Mouse (Mus musculus): ENCODE results near the gene Cptp. TPM values are rescaled to one million over a fixed set of nuclear protein-coding genes. Genes with fewer than 3 reads are reported as not detected.

The Cptp gene
- polyA plus RNA-seq, 1 experiment from 2014 or later = 18.8 TPM

- peak within 1 kb of the TSS; percentile 93 for H3K4me2 ChIP-seq (replicated peaks; ENCODE audit: low read depth, low read length)
- ATAC-seq (ENCODE audit: low FRiP score, low TSS enrichment) = peak; percentile 93
- WGBS = under 1% methylated on average over 49 of the region's 49 CpGs
Measured at GRCm38 (mm10) chr4:155831205-155831766, 38.0 kb downstream of the Cptp start, which contains the start of gene Aurkaip1. Gene Aurkaip1 (plus strand): TSS chr4:155831272.

GRCm38 (mm10) chr4:155830596-155830995 is 38.6 kb downstream of the Cptp start:
- Histone ChIP-seq H3K9ac (ENCODE audit: low read depth, low read length) (no peak overlapping the region), H3K27ac (ENCODE audit: low read depth, low read length) (no peak overlapping the region), H3K27me3 (ENCODE audit: control insufficient read depth, insufficient read depth, low read length) (no peaks in the 10 kb centered on the region), H3K4me1 (ENCODE audit: control insufficient read depth, insufficient read depth, low read length) (peaks cover 10% of the 10 kb centered on the region), H3K4me3 (ENCODE audit: low read length) (peak overlapping the region; percentile 91; the same call in 1 of the 2 replicates), H3K9me3 (ENCODE audit: control insufficient read depth, low read length) (no peaks in the 10 kb centered on the region), H3K4me2 (replicated peaks; ENCODE audit: low read depth, low read length) (peak overlapping the region; percentile 93), H3K36me3 (ENCODE audit: control insufficient read depth, insufficient read depth, low read length) (peaks cover 18% of the 10 kb centered on the region)
- 50% methylated on average over 8 of the region's 8 CpGs for whole genome bisulfite sequencing
- ATAC-seq (ENCODE audit: low FRiP score, low TSS enrichment) = no peak

More at GRCm38 (mm10) chr4:155831205-155831766, 38.0 kb downstream of the Cptp start, which contains the start of gene Aurkaip1:
- Histone ChIP-seq H3K36me3 (ENCODE audit: control insufficient read depth, insufficient read depth, low read length) (peaks cover 15% of the 10 kb centered on the region), H3K4me3 (ENCODE audit: low read length) (peak within 1 kb of the TSS; percentile 91), H3K4me1 (ENCODE audit: control insufficient read depth, insufficient read depth, low read length) (peaks cover 10% of the 10 kb centered on the region), H3K9ac (ENCODE audit: low read depth, low read length) (peak within 1 kb of the TSS; percentile 88), H3K27ac (ENCODE audit: low read depth, low read length) (peak within 1 kb of the TSS; percentile 89), H3K27me3 (ENCODE audit: control insufficient read depth, insufficient read depth, low read length) (no peaks in the 10 kb centered on the region), H3K9me3 (ENCODE audit: control insufficient read depth, low read length) (no peaks in the 10 kb centered on the region)

GRCm38 (mm10) chr4:155829866-155830265 is 39.4 kb downstream of the Cptp start:
- WGBS = 92% methylated on average over 4 of the region's 4 CpGs
- peaks cover 25% of the 10 kb centered on the region for H3K36me3 ChIP-seq (ENCODE audit: control insufficient read depth, insufficient read depth, low read length)
- ATAC-seq (ENCODE audit: low FRiP score, low TSS enrichment) = no peak

GRCm38 (mm10) chr4:155823443-155823842 is 45.8 kb downstream of the Cptp start:
- no peak overlapping the region for H3K9ac ChIP-seq (ENCODE audit: low read depth, low read length)
- H3K9me3 ChIP-seq (ENCODE audit: control insufficient read depth, low read length) = no peaks in the 10 kb centered on the region
- no peak for ATAC-seq (ENCODE audit: low FRiP score, low TSS enrichment)
- no peaks in the 10 kb centered on the region for H3K4me1 ChIP-seq (ENCODE audit: control insufficient read depth, insufficient read depth, low read length)
- H3K36me3 ChIP-seq (ENCODE audit: control insufficient read depth, insufficient read depth, low read length) = peaks cover 84% of the 10 kb centered on the region
- H3K27ac ChIP-seq (ENCODE audit: low read depth, low read length) = no peak overlapping the region
- H3K4me3 ChIP-seq (ENCODE audit: low read length) = no peak overlapping the region
- 97% methylated on average over 16 of the region's 16 CpGs for WGBS
- no peaks in the 10 kb centered on the region for H3K27me3 ChIP-seq (ENCODE audit: control insufficient read depth, insufficient read depth, low read length)
- H3K4me2 ChIP-seq (replicated peaks; ENCODE audit: low read depth, low read length) = no peak overlapping the region

More at GRCm38 (mm10) chr4:155829866-155830265, 39.4 kb downstream of the Cptp start:
- Histone ChIP-seq H3K9ac (ENCODE audit: low read depth, low read length) (no peak overlapping the region), H3K4me3 (ENCODE audit: low read length) (no peak overlapping the region), H3K4me2 (replicated peaks; ENCODE audit: low read depth, low read length) (no peak overlapping the region), H3K9me3 (ENCODE audit: control insufficient read depth, low read length) (no peaks in the 10 kb centered on the region), H3K27ac (ENCODE audit: low read depth, low read length) (no peak overlapping the region), H3K27me3 (ENCODE audit: control insufficient read depth, insufficient read depth, low read length) (no peaks in the 10 kb centered on the region), H3K4me1 (ENCODE audit: control insufficient read depth, insufficient read depth, low read length) (peaks cover 10% of the 10 kb centered on the region)

- no peaks in the 10 kb centered on the region for H3K27me3 ChIP-seq (ENCODE audit: control insufficient read depth, insufficient read depth, low read length)
- WGBS = 79% methylated on average over 7 of the region's 7 CpGs
- H3K4me2 ChIP-seq (replicated peaks; ENCODE audit: low read depth, low read length) = no peak overlapping the region
- H3K4me3 ChIP-seq (ENCODE audit: low read length) = no peak overlapping the region
- no peak overlapping the region for H3K9ac ChIP-seq (ENCODE audit: low read depth, low read length)
- ATAC-seq (ENCODE audit: low FRiP score, low TSS enrichment) = no peak
- peaks cover 96% of the 10 kb centered on the region for H3K36me3 ChIP-seq (ENCODE audit: control insufficient read depth, insufficient read depth, low read length)
- no peaks in the 10 kb centered on the region for H3K9me3 ChIP-seq (ENCODE audit: control insufficient read depth, low read length)
- H3K27ac ChIP-seq (ENCODE audit: low read depth, low read length) = no peak overlapping the region
- no peaks in the 10 kb centered on the region for H3K4me1 ChIP-seq (ENCODE audit: control insufficient read depth, insufficient read depth, low read length)
Measured at GRCm38 (mm10) chr4:155821025-155821424, 48.2 kb downstream of the Cptp start.

GRCm38 (mm10) chr4:155817533-155817932 is 51.7 kb downstream of the Cptp start:
- H3K9ac ChIP-seq (ENCODE audit: low read depth, low read length) = no peak overlapping the region
- H3K4me1 ChIP-seq (ENCODE audit: control insufficient read depth, insufficient read depth, low read length) = peaks cover 10% of the 10 kb centered on the region
- WGBS = 91% methylated on average over 4 of the region's 4 CpGs
- no peak overlapping the region for H3K4me2 ChIP-seq (replicated peaks; ENCODE audit: low read depth, low read length)
- no peaks in the 10 kb centered on the region for H3K9me3 ChIP-seq (ENCODE audit: control insufficient read depth, low read length)
- no peak overlapping the region for H3K4me3 ChIP-seq (ENCODE audit: low read length)
- peaks cover 89% of the 10 kb centered on the region for H3K36me3 ChIP-seq (ENCODE audit: control insufficient read depth, insufficient read depth, low read length)
- H3K27ac ChIP-seq (ENCODE audit: low read depth, low read length) = no peak overlapping the region
- H3K27me3 ChIP-seq (ENCODE audit: control insufficient read depth, insufficient read depth, low read length) = no peaks in the 10 kb centered on the region
- ATAC-seq (ENCODE audit: low FRiP score, low TSS enrichment) = no peak

Small RNAs within 50 kb of the gene (microRNA-seq; reads per million reads assigned to microRNA genes)
- not detected for gene Gm22991

Other genes starting within 250 kb of the Cptp start
- gene Cdk11b, start 244.6 kb downstream of the Cptp start, polyA plus RNA-seq (2014; fragmentation: Nextera tagmentation; extraction: Ambion mirVana) = 51.9 and 57.0 TPM in 2 replicates
- not detected in 2 replicates for gene Gm10563, start 224.0 kb downstream of the Cptp start, polyA plus RNA-seq (2014; fragmentation: Nextera tagmentation; extraction: Ambion mirVana)
- 28.9 and 43.1 TPM in 2 replicates for gene Mmp23, start 216.1 kb downstream of the Cptp start, polyA plus RNA-seq (2014; fragmentation: Nextera tagmentation; extraction: Ambion mirVana)
- 14.3 and 18.0 TPM in 2 replicates for gene Mib2, start 200.2 kb downstream of the Cptp start, polyA plus RNA-seq (2014; fragmentation: Nextera tagmentation; extraction: Ambion mirVana)
- gene Fndc10, start 175.1 kb downstream of the Cptp start, polyA plus RNA-seq (2014; fragmentation: Nextera tagmentation; extraction: Ambion mirVana) = 2.8 and 4.5 TPM in 2 replicates
- 149 and 178 TPM in 2 replicates for gene Ssu72, start 164.6 kb downstream of the Cptp start, polyA plus RNA-seq (2014; fragmentation: Nextera tagmentation; extraction: Ambion mirVana)
- 0.49 and 0.88 TPM in 2 replicates for gene Tmem240, start 134.6 kb downstream of the Cptp start, polyA plus RNA-seq (2014; fragmentation: Nextera tagmentation; extraction: Ambion mirVana)
- gene Atad3a, start 108.3 kb downstream of the Cptp start, polyA plus RNA-seq (2014; fragmentation: Nextera tagmentation; extraction: Ambion mirVana) = 85.8 and 112 TPM in 2 replicates
- gene Vwa1, start 94.7 kb downstream of the Cptp start, polyA plus RNA-seq (2014; fragmentation: Nextera tagmentation; extraction: Ambion mirVana) = 4.1 and 4.9 TPM in 2 replicates
- 0.20 and 0.32 TPM in 2 replicates for gene Tmem88b, start 83.6 kb downstream of the Cptp start, polyA plus RNA-seq (2014; fragmentation: Nextera tagmentation; extraction: Ambion mirVana)
- gene Ankrd65, start 79.0 kb downstream of the Cptp start, polyA plus RNA-seq (2014; fragmentation: Nextera tagmentation; extraction: Ambion mirVana) = 0.40 and 0.43 TPM in 2 replicates
- 226 and 291 TPM in 2 replicates for gene Mrpl20, start 66.6 kb downstream of the Cptp start, polyA plus RNA-seq (2014; fragmentation: Nextera tagmentation; extraction: Ambion mirVana)
- 115 and 174 TPM in 2 replicates for gene Ccnl2, start 57.0 kb downstream of the Cptp start, polyA plus RNA-seq (2014; fragmentation: Nextera tagmentation; extraction: Ambion mirVana)
- gene Aurkaip1, start 38.2 kb downstream of the Cptp start, polyA plus RNA-seq (2014; fragmentation: Nextera tagmentation; extraction: Ambion mirVana) = 134 and 155 TPM in 2 replicates
- 72.1 and 75.1 TPM in 2 replicates for gene Mxra8, start 29.8 kb downstream of the Cptp start, polyA plus RNA-seq (2014; fragmentation: Nextera tagmentation; extraction: Ambion mirVana)
- gene Dvl1, start 22.0 kb downstream of the Cptp start, polyA plus RNA-seq (2014; fragmentation: Nextera tagmentation; extraction: Ambion mirVana) = 6.3 and 7.2 TPM in 2 replicates
- 0.14 and 0.38 TPM in 2 replicates for gene Tas1r3, start 6.1 kb downstream of the Cptp start, polyA plus RNA-seq (2014; fragmentation: Nextera tagmentation; extraction: Ambion mirVana)
- 73.1 and 74.6 TPM in 2 replicates for gene Ints11, start 106 bp upstream of the Cptp start, polyA plus RNA-seq (2014; fragmentation: Nextera tagmentation; extraction: Ambion mirVana)
- 41.4 and 50.5 TPM in 2 replicates for gene Pusl1, start 22.3 kb upstream of the Cptp start, polyA plus RNA-seq (2014; fragmentation: Nextera tagmentation; extraction: Ambion mirVana)
- gene Acap3, start 22.4 kb upstream of the Cptp start, polyA plus RNA-seq (2014; fragmentation: Nextera tagmentation; extraction: Ambion mirVana) = 10.3 and 15.5 TPM in 2 replicates
- 121 and 127 TPM in 2 replicates for gene Ube2j2, start 74.4 kb upstream of the Cptp start, polyA plus RNA-seq (2014; fragmentation: Nextera tagmentation; extraction: Ambion mirVana)
- gene C1qtnf12, start 92.9 kb upstream of the Cptp start, polyA plus RNA-seq (2014; fragmentation: Nextera tagmentation; extraction: Ambion mirVana) = 129 and 142 TPM in 2 replicates
- 20.0 and 20.8 TPM in 2 replicates for gene B3galt6, start 123.2 kb upstream of the Cptp start, polyA plus RNA-seq (2014; fragmentation: Nextera tagmentation; extraction: Ambion mirVana)
- 131 and 165 TPM in 2 replicates for gene Sdf4, start 123.4 kb upstream of the Cptp start, polyA plus RNA-seq (2014; fragmentation: Nextera tagmentation; extraction: Ambion mirVana)
- 0.76 and 0.77 TPM in 2 replicates for gene Tnfrsf4, start 144.4 kb upstream of the Cptp start, polyA plus RNA-seq (2014; fragmentation: Nextera tagmentation; extraction: Ambion mirVana)
- 2.3 and 2.8 TPM in 2 replicates for gene Tnfrsf18, start 156.7 kb upstream of the Cptp start, polyA plus RNA-seq (2014; fragmentation: Nextera tagmentation; extraction: Ambion mirVana)
- 3.5 and 6.0 TPM in 2 replicates for gene Ttll10, start 190.0 kb upstream of the Cptp start, polyA plus RNA-seq (2014; fragmentation: Nextera tagmentation; extraction: Ambion mirVana)
- 30.2 and 47.3 TPM in 2 replicates for gene 9430015G10Rik, start 240.5 kb upstream of the Cptp start, polyA plus RNA-seq (2014; fragmentation: Nextera tagmentation; extraction: Ambion mirVana)